Mouse (Mus musculus) liver, embryonic 18 days (tissue): Measurements from ENCODE around the gene Ak5. TPM values are rescaled to one million over a fixed set of nuclear protein-coding genes. Genes with fewer than 3 reads are reported as not detected.

Experiments
- polyA plus RNA-seq: library from polyadenylated mRNA; depleted of rRNA; stranded (reverse); fragments of >200 nt; gene quantifications from 2 replicates; pipeline ENCODE4 v1.2.3, GENCODE M21; 2012; rRNA removed

The Ak5 gene
- polyA plus RNA-seq: 0.05 and 0.06 TPM in 2 replicates

DNA sequence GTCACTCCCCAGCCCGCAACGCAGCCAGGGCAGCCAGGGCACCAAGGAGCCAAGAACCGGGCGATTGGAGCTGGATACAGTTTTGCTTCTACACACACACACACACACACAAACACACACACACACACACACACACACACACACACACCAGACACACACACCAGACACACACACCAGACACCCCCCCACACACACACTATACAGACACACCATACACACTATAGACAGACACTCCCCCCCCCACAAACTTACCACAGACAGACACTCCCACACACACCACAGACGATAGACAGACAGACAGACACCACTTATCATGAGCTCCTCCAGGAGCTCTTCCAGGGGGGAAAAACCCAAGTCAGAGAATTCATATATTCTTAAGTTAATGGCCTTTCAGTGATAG lies at the start of gene Ak5:
Ak5 (minus strand) TSS at position 122 of the 400 bp plus-strand sequence.

DNA sequence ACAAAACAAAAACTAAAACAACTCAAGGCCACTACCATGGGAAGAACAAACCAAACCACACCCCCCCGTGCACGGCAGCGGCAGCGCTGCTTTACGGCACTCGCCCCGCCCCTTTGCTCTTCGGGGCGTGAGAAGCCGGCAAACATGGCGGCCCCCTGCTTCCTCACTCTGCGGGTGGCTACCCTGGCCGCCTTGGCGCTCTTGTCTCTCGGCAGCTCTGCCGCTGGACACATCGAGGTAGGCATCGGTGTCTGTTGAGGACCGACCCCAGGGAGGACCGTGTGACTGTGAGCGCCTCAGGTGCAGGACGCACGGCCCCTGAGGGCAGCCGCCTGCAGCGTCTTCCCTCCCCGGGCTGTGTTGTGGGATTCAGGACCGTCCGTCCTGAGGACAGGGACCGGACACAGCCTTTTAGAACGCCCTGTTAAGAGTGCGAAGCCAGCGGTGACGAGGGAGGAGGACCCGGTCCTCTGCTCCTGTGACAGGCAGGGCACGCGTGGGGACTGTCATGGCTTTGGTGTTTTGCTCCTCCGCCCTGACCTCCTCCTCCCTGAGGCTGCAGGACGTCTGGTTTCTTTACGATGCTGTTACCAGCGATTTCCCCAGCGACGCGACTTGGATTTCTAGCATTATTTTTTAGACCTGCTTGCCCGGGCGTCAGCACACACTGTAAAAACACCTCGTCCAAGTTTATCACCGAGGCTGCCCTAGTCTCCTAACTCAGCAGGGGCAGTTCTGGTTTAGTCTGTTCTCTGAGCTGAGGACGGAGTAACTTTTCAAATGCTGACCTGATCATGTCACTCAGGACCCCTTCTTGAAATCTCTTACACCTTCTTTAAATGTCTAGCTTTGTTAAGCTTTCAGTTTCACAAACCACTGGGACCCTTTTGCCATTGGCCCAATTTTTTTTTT lies 46.1 kb upstream of the Ak5 start, which contains the start of gene Pigk:
Pigk (plus strand) TSS at position 110 of the 912 bp plus-strand sequence.

Other genes with a start within 250 kb of the Ak5 start
- gene Pigk, start 45.7 kb upstream of the Ak5 start, polyA plus RNA-seq: 8.5 and 8.8 TPM in 2 replicates